Mouse (Mus musculus): ENCODE results near the gene Cyp24a1.

Cyp24a1 gene

GRCm38 (mm10) chr2:170497091-170497566 lies at the start of gene Cyp24a1:
Cyp24a1 (minus strand) TSS chr2:170497145.
- Histone ChIP-seq H3K36me3 (ENCODE audit: control insufficient read depth, insufficient read depth, low read length, poor library complexity, severe bottlenecking) (no peaks in the 10 kb centered on the region), H3K27me3 (ENCODE audit: control insufficient read depth, insufficient read depth, low read length, poor library complexity, severe bottlenecking) (no peaks in the 10 kb centered on the region)
- no peak for DNase-seq (ENCODE audit: low read depth, low spot score)

- no peaks in the 10 kb centered on the region for H3K27me3 ChIP-seq (ENCODE audit: control insufficient read depth, insufficient read depth, low read length, poor library complexity, severe bottlenecking)
- DNase-seq (ENCODE audit: low read depth, low spot score): no peak
- no peaks in the 10 kb centered on the region for H3K36me3 ChIP-seq (ENCODE audit: control insufficient read depth, insufficient read depth, low read length, poor library complexity, severe bottlenecking)
Observed at GRCm38 (mm10) chr2:170545745-170546144, 48.8 kb upstream of the Cyp24a1 start.

GRCm38 (mm10) chr2:170544950-170545349 lies 48.0 kb upstream of the Cyp24a1 start:
- DNase-seq (ENCODE audit: low read depth, low spot score): no peak
- Histone ChIP-seq H3K36me3 (ENCODE audit: control insufficient read depth, insufficient read depth, low read length, poor library complexity, severe bottlenecking) (no peaks in the 10 kb centered on the region), H3K27me3 (ENCODE audit: control insufficient read depth, insufficient read depth, low read length, poor library complexity, severe bottlenecking) (no peaks in the 10 kb centered on the region)

- no peaks in the 10 kb centered on the region for H3K27me3 ChIP-seq (ENCODE audit: control insufficient read depth, insufficient read depth, low read length, poor library complexity, severe bottlenecking)
- H3K36me3 ChIP-seq (ENCODE audit: control insufficient read depth, insufficient read depth, low read length, poor library complexity, severe bottlenecking): no peaks in the 10 kb centered on the region
- no peak for DNase-seq (ENCODE audit: low read depth, low spot score)
Observed at GRCm38 (mm10) chr2:170544159-170544558, 47.2 kb upstream of the Cyp24a1 start.

GRCm38 (mm10) chr2:170543625-170544024 lies 46.7 kb upstream of the Cyp24a1 start:
- DNase-seq (ENCODE audit: low read depth, low spot score): no peak
- Histone ChIP-seq H3K36me3 (ENCODE audit: control insufficient read depth, insufficient read depth, low read length, poor library complexity, severe bottlenecking) (no peaks in the 10 kb centered on the region), H3K27me3 (ENCODE audit: control insufficient read depth, insufficient read depth, low read length, poor library complexity, severe bottlenecking) (no peaks in the 10 kb centered on the region)

GRCm38 (mm10) chr2:170539211-170539610 lies 42.3 kb upstream of the Cyp24a1 start:
- no peak for DNase-seq (ENCODE audit: low read depth, low spot score)
- Histone ChIP-seq H3K27me3 (ENCODE audit: control insufficient read depth, insufficient read depth, low read length, poor library complexity, severe bottlenecking) (no peaks in the 10 kb centered on the region), H3K36me3 (ENCODE audit: control insufficient read depth, insufficient read depth, low read length, poor library complexity, severe bottlenecking) (no peaks in the 10 kb centered on the region)

- no peaks in the 10 kb centered on the region for H3K27me3 ChIP-seq (ENCODE audit: control insufficient read depth, insufficient read depth, low read length, poor library complexity, severe bottlenecking)
- no peaks in the 10 kb centered on the region for H3K36me3 ChIP-seq (ENCODE audit: control insufficient read depth, insufficient read depth, low read length, poor library complexity, severe bottlenecking)
- DNase-seq (ENCODE audit: low read depth, low spot score): no peak
Observed at GRCm38 (mm10) chr2:170535841-170536240, 38.9 kb upstream of the Cyp24a1 start.

GRCm38 (mm10) chr2:170534803-170535174 lies 37.8 kb upstream of the Cyp24a1 start:
- no peak for DNase-seq (ENCODE audit: low read depth, low spot score)
- H3K36me3 ChIP-seq (ENCODE audit: control insufficient read depth, insufficient read depth, low read length, poor library complexity, severe bottlenecking): no peaks in the 10 kb centered on the region
- no peaks in the 10 kb centered on the region for H3K27me3 ChIP-seq (ENCODE audit: control insufficient read depth, insufficient read depth, low read length, poor library complexity, severe bottlenecking)

GRCm38 (mm10) chr2:170534116-170534802 lies 37.3 kb upstream of the Cyp24a1 start:
- Histone ChIP-seq H3K36me3 (ENCODE audit: control insufficient read depth, insufficient read depth, low read length, poor library complexity, severe bottlenecking) (no peaks in the 10 kb centered on the region), H3K27me3 (ENCODE audit: control insufficient read depth, insufficient read depth, low read length, poor library complexity, severe bottlenecking) (no peaks in the 10 kb centered on the region)
- no peak for DNase-seq (ENCODE audit: low read depth, low spot score)

- DNase-seq (ENCODE audit: low read depth, low spot score): no peak
- Histone ChIP-seq H3K36me3 (ENCODE audit: control insufficient read depth, insufficient read depth, low read length, poor library complexity, severe bottlenecking) (no peaks in the 10 kb centered on the region), H3K27me3 (ENCODE audit: control insufficient read depth, insufficient read depth, low read length, poor library complexity, severe bottlenecking) (no peaks in the 10 kb centered on the region)
Observed at GRCm38 (mm10) chr2:170530256-170530655, 33.3 kb upstream of the Cyp24a1 start.

- DNase-seq (ENCODE audit: low read depth, low spot score): no peak
- H3K27me3 ChIP-seq (ENCODE audit: control insufficient read depth, insufficient read depth, low read length, poor library complexity, severe bottlenecking): no peaks in the 10 kb centered on the region
- H3K36me3 ChIP-seq (ENCODE audit: control insufficient read depth, insufficient read depth, low read length, poor library complexity, severe bottlenecking): no peaks in the 10 kb centered on the region
Observed at GRCm38 (mm10) chr2:170529766-170530165, 32.8 kb upstream of the Cyp24a1 start.

- H3K36me3 ChIP-seq (ENCODE audit: control insufficient read depth, insufficient read depth, low read length, poor library complexity, severe bottlenecking): no peaks in the 10 kb centered on the region
- no peak for DNase-seq (ENCODE audit: low read depth, low spot score)
- no peaks in the 10 kb centered on the region for H3K27me3 ChIP-seq (ENCODE audit: control insufficient read depth, insufficient read depth, low read length, poor library complexity, severe bottlenecking)
Observed at GRCm38 (mm10) chr2:170528061-170528460, 31.1 kb upstream of the Cyp24a1 start.

GRCm38 (mm10) chr2:170526513-170526912 lies 29.6 kb upstream of the Cyp24a1 start:
- H3K36me3 ChIP-seq (ENCODE audit: control insufficient read depth, insufficient read depth, low read length, poor library complexity, severe bottlenecking): no peaks in the 10 kb centered on the region
- no peak for DNase-seq (ENCODE audit: low read depth, low spot score)
- H3K27me3 ChIP-seq (ENCODE audit: control insufficient read depth, insufficient read depth, low read length, poor library complexity, severe bottlenecking): no peaks in the 10 kb centered on the region

- peak; percentile 52 for DNase-seq (ENCODE audit: low read depth, low spot score)
- Histone ChIP-seq H3K36me3 (ENCODE audit: control insufficient read depth, insufficient read depth, low read length, poor library complexity, severe bottlenecking) (peaks cover 7% of the 10 kb centered on the region; the same call in 1 of the 2 replicates), H3K27me3 (ENCODE audit: control insufficient read depth, insufficient read depth, low read length, poor library complexity, severe bottlenecking) (no peaks in the 10 kb centered on the region)
Observed at GRCm38 (mm10) chr2:170520321-170520971, 23.5 kb upstream of the Cyp24a1 start.

- peaks cover 2% of the 10 kb centered on the region; the same call in 1 of the 2 replicates for H3K36me3 ChIP-seq (ENCODE audit: control insufficient read depth, insufficient read depth, low read length, poor library complexity, severe bottlenecking)
- H3K27me3 ChIP-seq (ENCODE audit: control insufficient read depth, insufficient read depth, low read length, poor library complexity, severe bottlenecking): no peaks in the 10 kb centered on the region
- DNase-seq (ENCODE audit: low read depth, low spot score): no peak
Observed at GRCm38 (mm10) chr2:170513756-170514155, 16.8 kb upstream of the Cyp24a1 start.
